Mouse (Mus musculus) MEL (cell line): Measurements from ENCODE around the gene Spef1. TPM values are rescaled to one million over a fixed set of nuclear protein-coding genes. Genes with fewer than 3 reads are reported as not detected.

ENCODE experiments used
- DNase-seq: peaks from one replicate; pipeline ENCODE4 v3.0.0; 2011; ENCODE audit warnings: low read depth, low spot score
- H3K27ac ChIP-seq: 2 replicates; pipeline ENCODE4 v1.5.1; 2012; ENCODE audit warnings: low read depth, mild to moderate bottlenecking, control low read depth, low read length, moderate library complexity; ENCODE audit not compliant: control insufficient read depth
- H3K27me3 ChIP-seq, 2 experiments: fragments of 150-350 bp in 1 of 2; sonication (generic) in 1 of 2; 2 replicates each; pipeline ENCODE4 v1.6.1; 2012; ENCODE audit warnings: low read length in 2 of 2, mild to moderate bottlenecking in 2 of 2, improper control_type of control experiment in 1 of 2, moderate library complexity in 1 of 2; ENCODE audit not compliant: insufficient read depth in 2 of 2, control insufficient read depth in 1 of 2
- H3K36me3 ChIP-seq, 2 experiments: 2 replicates each; pipeline ENCODE4 v1.6.1; 2012 to 2014; ENCODE audit warnings: low read length in 2 of 2, improper control_type of control experiment in 1 of 2, inconsistent platforms in 1 of 2, mild to moderate bottlenecking in 1 of 2; ENCODE audit not compliant: insufficient read depth in 2 of 2, control insufficient read depth in 1 of 2
- H3K4me1 ChIP-seq, 2 experiments: fragments of 150-350 bp in 1 of 2; sonication (generic) in 1 of 2; 2 replicates each; pipeline ENCODE4 v1.6.1; 2012; ENCODE audit warnings: low read length in 2 of 2, improper control_type of control experiment in 1 of 2, mild to moderate bottlenecking in 1 of 2; ENCODE audit not compliant: insufficient read depth in 2 of 2, control insufficient read depth in 1 of 2
- H3K4me3 ChIP-seq, 2 experiments: fragments of 150-350 bp in 1 of 2; sonication (generic) in 1 of 2; 2 replicates each; pipeline ENCODE4 v1.5.1; 2012; ENCODE audit warnings: low read depth in 2 of 2, low read length in 2 of 2, mild to moderate bottlenecking in 2 of 2, moderate library complexity in 2 of 2, control low read depth in 1 of 2, improper control_type of control experiment in 1 of 2; ENCODE audit not compliant: control insufficient read depth in 1 of 2, insufficient read depth in 1 of 2
- H3K79me2 ChIP-seq: 2 replicates; pipeline ENCODE4 v1.6.1; 2012; ENCODE audit warnings: mild to moderate bottlenecking, low read length, moderate library complexity; ENCODE audit not compliant: control insufficient read depth, poor library complexity, insufficient read depth
- H3K9ac ChIP-seq: 2 replicates; pipeline ENCODE4 v1.6.1; 2012; ENCODE audit warnings: low read depth, mild to moderate bottlenecking, control low read depth, low read length, moderate library complexity; ENCODE audit not compliant: control insufficient read depth, poor library complexity, severe bottlenecking
- H3K9me3 ChIP-seq: fragments of 150-350 bp; sonication (generic); replicated peaks from 2 replicates; pipeline ENCODE4 v1.6.1; 2012; ENCODE audit warnings: mild to moderate bottlenecking, low read length, improper control_type of control experiment, moderate library complexity; ENCODE audit not compliant: insufficient read depth
- CHD2 ChIP-seq: IDR thresholded peaks from 2 replicates; pipeline ENCODE4 v1.6.1; 2011; ENCODE audit warnings: low read length, improper control_type of control experiment
- CTCF ChIP-seq, 3 experiments: IDR thresholded peaks in 2 of 3; conservative IDR thresholded peaks in 1 of 3; 2 replicates each; pipeline ENCODE4 v1.5.1; 2011 to 2012; ENCODE audit warnings: low read length in 3 of 3, low read depth in 2 of 3, mild to moderate bottlenecking in 2 of 3, improper control_type of control experiment in 1 of 3, inconsistent platforms in 1 of 3, mixed read lengths in 1 of 3, moderate library complexity in 1 of 3; ENCODE audit not compliant: control insufficient read depth in 1 of 3, insufficient read depth in 1 of 3, poor library complexity in 1 of 3, severe bottlenecking in 1 of 3
- E2F4 ChIP-seq: IDR thresholded peaks from 2 replicates; pipeline ENCODE4 v1.6.1; 2011; ENCODE audit warnings: low read depth, low read length, improper control_type of control experiment, borderline replicate concordance
- EP300 ChIP-seq, 2 experiments: IDR thresholded peaks; 2 replicates each; pipeline ENCODE4 v1.6.1; 2011; ENCODE audit warnings: improper control_type of control experiment in 2 of 2, low read length in 2 of 2, low read depth in 1 of 2, mild to moderate bottlenecking in 1 of 2
- GATA1 ChIP-seq: IDR thresholded peaks from 2 replicates; pipeline ENCODE4 v1.6.1; 2011; ENCODE audit warnings: low read depth, low read length, improper control_type of control experiment
- KAT2A ChIP-seq: conservative IDR thresholded peaks from 2 replicates; pipeline ENCODE4 v1.6.1; 2012; ENCODE audit warnings: low read depth, low read length, improper control_type of control experiment, inconsistent platforms
- MAX ChIP-seq: IDR thresholded peaks from 2 replicates; pipeline ENCODE4 v1.6.1; 2011; ENCODE audit warnings: low read length, improper control_type of control experiment
- MAZ ChIP-seq: IDR thresholded peaks from 2 replicates; pipeline ENCODE4 v1.6.1; 2012; ENCODE audit warnings: low read depth, mild to moderate bottlenecking, inconsistent platforms, low read length, improper control_type of control experiment
- MEF2A ChIP-seq: IDR thresholded peaks from 2 replicates; pipeline ENCODE4 v1.6.1; 2014; ENCODE audit warnings: low read depth, mild to moderate bottlenecking, inconsistent platforms, low read length, improper control_type of control experiment; ENCODE audit not compliant: poor library complexity, insufficient replicate concordance, severe bottlenecking; ENCODE audit errors: extremely low read depth
- MYB ChIP-seq: IDR thresholded peaks from 2 replicates; pipeline ENCODE4 v1.6.1; 2011; ENCODE audit warnings: mild to moderate bottlenecking, low read depth, low read length, improper control_type of control experiment
- NELFE ChIP-seq: IDR thresholded peaks from 2 replicates; pipeline ENCODE4 v1.6.1; 2011; ENCODE audit warnings: low read depth, low read length, improper control_type of control experiment
- NRF1 ChIP-seq: IDR thresholded peaks from 2 replicates; pipeline ENCODE4 v1.6.1; 2014; ENCODE audit warnings: low read depth, mild to moderate bottlenecking, inconsistent platforms, low read length, improper control_type of control experiment, moderate library complexity; ENCODE audit not compliant: poor library complexity, insufficient read depth, severe bottlenecking
- POLR2A ChIP-seq, 2 experiments: IDR thresholded peaks; 2 replicates each; pipeline ENCODE4 v1.6.1; 2011 to 2012; ENCODE audit warnings: low read length in 2 of 2, mild to moderate bottlenecking in 2 of 2, control low read depth in 1 of 2, improper control_type of control experiment in 1 of 2, low read depth in 1 of 2, moderate library complexity in 1 of 2; ENCODE audit not compliant: control insufficient read depth in 1 of 2, insufficient read depth in 1 of 2, poor library complexity in 1 of 2
- POLR2AphosphoS5 ChIP-seq: IDR thresholded peaks from 2 replicates; pipeline ENCODE4 v1.6.1; 2012; ENCODE audit warnings: low read depth, borderline replicate concordance, mild to moderate bottlenecking, inconsistent platforms, low read length, moderate library complexity, mixed read lengths
- RCOR1 ChIP-seq: IDR thresholded peaks from 2 replicates; pipeline ENCODE4 v1.6.1; 2012; ENCODE audit warnings: low read depth, mild to moderate bottlenecking, inconsistent platforms, low read length, improper control_type of control experiment
- SIN3A ChIP-seq: IDR thresholded peaks from 2 replicates; pipeline ENCODE4 v1.6.1; 2012; ENCODE audit warnings: low read length, improper control_type of control experiment, inconsistent platforms
- SMC3 ChIP-seq: IDR thresholded peaks from 2 replicates; pipeline ENCODE4 v1.6.1; 2011; ENCODE audit warnings: low read depth, low read length, improper control_type of control experiment
- TAL1 ChIP-seq: IDR thresholded peaks from 2 replicates; pipeline ENCODE4 v1.6.1; 2012; ENCODE audit warnings: mild to moderate bottlenecking, inconsistent platforms, low read length, moderate library complexity, mixed read lengths
- TBP ChIP-seq: IDR thresholded peaks from 2 replicates; pipeline ENCODE4 v1.8.0; 2011; ENCODE audit warnings: low read depth, low read length, improper control_type of control experiment
- TCF12 ChIP-seq: IDR thresholded peaks from 2 replicates; pipeline ENCODE4 v1.6.1; 2014; ENCODE audit warnings: low read depth, mild to moderate bottlenecking, inconsistent platforms, low read length, improper control_type of control experiment, moderate library complexity
- UBTF ChIP-seq: IDR thresholded peaks from 2 replicates; pipeline ENCODE4 v1.6.1; 2012; ENCODE audit warnings: low read depth, mild to moderate bottlenecking, inconsistent platforms, low read length, improper control_type of control experiment, moderate library complexity, borderline replicate concordance; ENCODE audit not compliant: insufficient read depth
- USF1 ChIP-seq: IDR thresholded peaks from 2 replicates; pipeline ENCODE4 v1.6.1; 2014; ENCODE audit warnings: low read depth, mild to moderate bottlenecking, inconsistent platforms, low read length, improper control_type of control experiment, moderate library complexity
- USF2 ChIP-seq, 2 experiments: IDR thresholded peaks; 2 replicates each; pipeline ENCODE4 v1.6.1; 2011 to 2012; ENCODE audit warnings: improper control_type of control experiment in 2 of 2, low read length in 2 of 2, borderline replicate concordance in 1 of 2, inconsistent platforms in 1 of 2, low read depth in 1 of 2, mild to moderate bottlenecking in 1 of 2; ENCODE audit not compliant: insufficient read depth in 1 of 2
- ZC3H11A ChIP-seq: IDR thresholded peaks from 2 replicates; pipeline ENCODE4 v1.6.1; 2012; ENCODE audit warnings: low read depth, mild to moderate bottlenecking, inconsistent platforms, low read length, improper control_type of control experiment
- polyA plus RNA-seq, 2 experiments: library from polyadenylated mRNA; stranded (reverse) in 1 of 2; unstranded in 1 of 2; fragments of >175 nt in 1 of 2; fragments of >200 nt in 1 of 2; gene quantifications; 2 replicates each; pipeline versions ENCODE4 v1.2.1 to v1.2.4; 2012; ENCODE audit warnings: low replicate concordance in 2 of 2, low read depth in 1 of 2; ENCODE audit not compliant: insufficient read length in 2 of 2, insufficient read depth in 1 of 2, missing spikeins in 1 of 2
- total RNA-seq: library from RNA; depleted of rRNA; stranded (reverse); fragments of 300-350 nt; gene quantifications from 2 replicates; pipeline ENCODE4 v1.2.3, GENCODE M21; 2012

The Spef1 gene
- total and polyA plus RNA-seq, 3 experiments = 1.2 to 1.8 TPM; not detected in 1

DNA sequence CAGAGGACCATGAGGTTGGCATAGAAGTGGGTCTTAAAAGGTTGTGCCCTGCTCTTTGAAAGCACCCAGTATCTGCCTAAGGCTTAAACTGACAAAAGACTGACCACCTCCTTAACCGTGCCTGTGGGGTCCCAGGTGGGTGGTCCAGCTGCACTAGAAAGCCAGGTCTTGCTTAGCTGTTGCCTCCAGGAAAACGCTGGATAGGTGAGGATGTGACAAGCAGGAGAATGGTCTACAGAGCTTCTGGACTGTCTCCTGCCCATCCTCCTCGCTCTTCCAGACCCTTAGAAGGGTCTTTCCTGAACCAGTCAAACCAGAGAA is 480 bp upstream of the Spef1 start:
- peaks cover 1 to 31% of the 10 kb centered on the region in 2 experiments; a peak in 2 of 4 replicates for H3K36me3 ChIP-seq
- no peaks in the 10 kb centered on the region; the same call in none of the 2 replicates for H3K79me2 ChIP-seq
- TF ChIP-seq MYB = no peak
- no peak for TF ChIP-seq KAT2A
- no peak for TF ChIP-seq UBTF
- TF ChIP-seq ZC3H11A = no peak
- TF ChIP-seq EP300 (IDR thresholded peaks at IDR 0.05; ENCODE audit: low read depth in 1 of 2, low read length in 2 of 2) = no peak
- TF ChIP-seq CTCF (IDR thresholded peaks at IDR 0.05 in 2 of 3, conservative IDR thresholded peaks at IDR 0.05 in 1 of 3; ENCODE audit: control insufficient read depth in 1 of 3, insufficient read depth in 1 of 3, low read depth in 2 of 3, low read length in 3 of 3, poor library complexity in 1 of 3, severe bottlenecking in 1 of 3) = no peak
- TF ChIP-seq USF1 = no peak
- no peak for TF ChIP-seq MEF2A
- TF ChIP-seq MAX = no peak
- TF ChIP-seq TBP = no peak
- no peak for TF ChIP-seq SMC3
- TF ChIP-seq RCOR1 = no peak
- TF ChIP-seq MAZ = no peak
- no peak for TF ChIP-seq GATA1
- TF ChIP-seq POLR2AphosphoS5 = no peak
- TF ChIP-seq USF2 (IDR thresholded peaks at IDR 0.05; ENCODE audit: borderline replicate concordance in 1 of 2, insufficient read depth in 1 of 2, low read depth in 1 of 2, low read length in 2 of 2) = no peak
- H3K27ac ChIP-seq = no peak overlapping the region
- peak overlapping the region; percentile 79 for H3K9ac ChIP-seq
- DNase-seq = no peak
- H3K27me3 ChIP-seq = no peaks in the 10 kb centered on the region
- no peaks in the 10 kb centered on the region for H3K9me3 ChIP-seq
- peaks cover 15 to 33% of the 10 kb centered on the region in 2 experiments for H3K4me1 ChIP-seq
- peak overlapping the region; percentile 84 to 88 for H3K4me3 ChIP-seq

DNA sequence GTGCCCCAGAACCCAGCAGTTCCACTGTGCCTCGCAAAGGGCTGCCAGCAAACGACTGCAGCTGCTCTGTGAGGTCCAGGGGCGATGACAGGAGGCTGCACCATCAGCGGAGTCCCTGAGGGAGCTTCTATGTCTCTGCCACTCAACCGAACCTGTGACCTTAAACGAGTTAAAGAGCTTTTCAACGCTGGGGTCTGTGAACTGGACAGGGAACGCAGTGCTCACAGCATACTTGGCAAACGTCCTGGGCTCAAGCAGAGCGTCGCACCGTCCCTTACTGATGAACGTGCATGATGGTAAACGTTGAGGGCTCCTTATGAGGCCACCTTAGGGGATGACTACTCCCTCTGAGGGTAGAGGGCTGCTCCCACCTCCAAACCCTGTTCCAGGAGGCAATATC is 739 bp downstream of the Spef1 start:
- Histone ChIP-seq H3K4me1 (peaks cover 15 to 33% of the 10 kb centered on the region in 2 experiments), H3K9me3 (no peaks in the 10 kb centered on the region), H3K79me2 (no peaks in the 10 kb centered on the region; the same call in none of the 2 replicates), H3K9ac (peak overlapping the region; percentile 69), H3K4me3 (peak overlapping the region; percentile 46 to 65), H3K27ac (peak overlapping the region; percentile 34), H3K27me3 (no peaks in the 10 kb centered on the region), H3K36me3 (peaks cover 0 to 31% of the 10 kb centered on the region in 2 experiments; a peak in 2 of 4 replicates)
- no peak for DNase-seq
- no peak for TF ChIP-seq TCF12
- no peak for TF ChIP-seq E2F4
- no peak for TF ChIP-seq CHD2
- no peak for TF ChIP-seq MAZ
- no peak for TF ChIP-seq SIN3A
- TF ChIP-seq POLR2A (IDR thresholded peaks at IDR 0.05; ENCODE audit: control insufficient read depth in 1 of 2, insufficient read depth in 1 of 2, low read depth in 1 of 2, low read length in 2 of 2, poor library complexity in 1 of 2) = 0 out of 4 replicates have a peak, but pooled peaks of 1 of the 2 experiments have one; percentile 8
- peak; percentile 53; the same call in 1 of the 2 replicates for TF ChIP-seq MAX
- TF ChIP-seq NELFE = no peak
- no peak for TF ChIP-seq NRF1
- no peak for TF ChIP-seq MYB
- no peak for TF ChIP-seq EP300 (IDR thresholded peaks at IDR 0.05; ENCODE audit: low read depth in 1 of 2, low read length in 2 of 2)
- TF ChIP-seq TAL1 = no peak
- TF ChIP-seq, all 39 proteins: peak for 2
